Mouse (Mus musculus) ES-CJ7 (cell line): Measurements from ENCODE around the gene Gmps.

Source experiments
- DNase-seq: peaks from one replicate; pipeline ENCODE4 v3.0.0; 2011; ENCODE audit warnings: low read depth, low spot score

Gene Gmps

GRCm38 (mm10) chr3:63975955-63976908 lies at the start of gene Gmps:
Gene Gmps (plus strand): TSS chr3:63976106.
- DNase-seq = peak; percentile 91

GRCm38 (mm10) chr3:63928878-63929859 lies 46.7 kb upstream of the Gmps start, which contains the start of gene E130311K13Rik:
Gene E130311K13Rik (minus strand): TSS chr3:63929472.
- peak; percentile 69 for DNase-seq

GRCm38 (mm10) chr3:63938928-63939327 lies 37.0 kb upstream of the Gmps start:
- DNase-seq = no peak

GRCm38 (mm10) chr3:63941204-63941850 lies 34.6 kb upstream of the Gmps start:
- DNase-seq = no peak

GRCm38 (mm10) chr3:63949837-63950236 lies 26.1 kb upstream of the Gmps start:
- no peak for DNase-seq

- peak; percentile 8 for DNase-seq
Measured at GRCm38 (mm10) chr3:63963421-63964099, 12.3 kb upstream of the Gmps start.

GRCm38 (mm10) chr3:63964100-63964921 lies 11.6 kb upstream of the Gmps start, which contains the start of gene Slc33a1:
Gene Slc33a1 (minus strand): TSS chr3:63964768.
- peak; percentile 99 for DNase-seq

- no peak for DNase-seq
Measured at GRCm38 (mm10) chr3:63964922-63965249, 11.0 kb upstream of the Gmps start.

- no peak for DNase-seq
Measured at GRCm38 (mm10) chr3:63965929-63966328, 10.0 kb upstream of the Gmps start.

- DNase-seq = no peak
Measured at GRCm38 (mm10) chr3:63977895-63978294, 2.0 kb downstream of the Gmps start.

GRCm38 (mm10) chr3:63986656-63987055 lies 10.8 kb downstream of the Gmps start:
- DNase-seq = no peak

GRCm38 (mm10) chr3:63988722-63989440 lies 13.0 kb downstream of the Gmps start:
- DNase-seq = no peak

- DNase-seq = no peak
Measured at GRCm38 (mm10) chr3:64021436-64021835, 45.5 kb downstream of the Gmps start.

- no peak for DNase-seq
Measured at GRCm38 (mm10) chr3:64021867-64022266, 46.0 kb downstream of the Gmps start.

- no peak for DNase-seq
Measured at GRCm38 (mm10) chr3:64029846-64030245, 53.9 kb downstream of the Gmps start.

GRCm38 (mm10) chr3:64038136-64038841 lies 62.4 kb downstream of the Gmps start:
- no peak for DNase-seq

- DNase-seq = peak; percentile 86
Measured at GRCm38 (mm10) chr3:64039818-64040784, 64.2 kb downstream of the Gmps start.
